Mouse (Mus musculus): ENCODE measurements at regions not wholly inside any gene's neighbourhood (a gene's known extent, or its start where the extent isn't known, plus 50 kb on each side); places are given as distances from the start of the nearest gene placed in this dataset.

DNA sequence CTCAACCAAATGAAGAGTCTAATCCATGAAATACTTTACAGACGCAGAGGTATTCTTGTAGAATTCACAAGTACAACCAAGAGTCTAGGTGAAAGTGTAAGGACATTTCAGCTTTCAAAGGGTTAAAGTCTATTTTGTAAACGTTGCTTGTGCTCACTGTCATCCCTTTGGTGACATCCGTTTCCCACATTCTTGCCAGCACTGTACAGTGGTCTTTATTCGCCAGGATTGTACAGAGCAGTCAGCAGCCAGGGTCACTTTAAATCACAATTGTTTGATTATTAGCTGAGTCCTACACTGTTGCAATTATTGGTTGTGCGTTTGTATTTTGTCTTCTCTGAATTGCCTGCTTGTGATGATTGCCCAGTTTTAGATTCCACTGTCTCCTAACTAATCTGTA is 427.3 kb upstream of the Rgma start:
- DNase-seq: no peak

DNA sequence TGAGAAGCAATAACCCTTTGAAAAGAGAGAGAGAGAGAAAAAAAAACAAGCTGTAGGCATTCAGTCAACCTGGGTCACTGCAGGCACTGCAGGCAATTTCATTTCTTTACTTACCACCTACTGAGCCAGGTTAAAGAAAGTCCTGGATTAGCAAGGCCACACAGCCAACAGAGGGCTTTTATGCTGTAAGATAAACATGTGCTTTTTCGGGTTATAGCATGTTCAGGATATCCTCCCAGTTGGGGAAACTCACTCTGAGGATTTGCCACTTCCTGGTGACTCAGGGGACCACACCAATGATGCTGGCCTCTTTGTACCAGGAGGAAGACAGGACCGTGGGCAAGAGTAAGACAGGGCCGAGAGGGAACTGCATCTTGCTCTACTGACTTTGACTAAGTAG is 426.6 kb upstream of the Rgma start:
- DNase-seq: no peak

DNA sequence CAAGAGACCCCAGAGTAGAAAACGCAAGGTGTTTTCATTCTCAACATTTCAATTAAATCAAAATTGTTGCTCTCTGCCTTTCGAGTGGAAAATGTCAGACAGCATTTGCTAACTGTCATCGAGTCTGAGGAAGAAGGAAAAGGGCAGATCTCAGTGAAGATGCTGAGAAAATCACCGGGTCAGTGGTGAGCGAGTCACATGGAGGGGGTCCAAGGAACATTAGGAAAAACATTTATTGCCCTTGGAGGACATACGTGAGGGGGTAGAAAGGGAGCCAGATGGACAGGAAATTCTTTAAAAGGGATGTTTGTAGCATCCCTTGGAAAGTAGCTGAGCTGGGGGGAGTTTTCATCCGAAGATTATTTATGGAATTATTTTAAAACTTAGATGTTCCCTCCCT is 425.4 kb upstream of the Rgma start:
- no peak for DNase-seq

DNA sequence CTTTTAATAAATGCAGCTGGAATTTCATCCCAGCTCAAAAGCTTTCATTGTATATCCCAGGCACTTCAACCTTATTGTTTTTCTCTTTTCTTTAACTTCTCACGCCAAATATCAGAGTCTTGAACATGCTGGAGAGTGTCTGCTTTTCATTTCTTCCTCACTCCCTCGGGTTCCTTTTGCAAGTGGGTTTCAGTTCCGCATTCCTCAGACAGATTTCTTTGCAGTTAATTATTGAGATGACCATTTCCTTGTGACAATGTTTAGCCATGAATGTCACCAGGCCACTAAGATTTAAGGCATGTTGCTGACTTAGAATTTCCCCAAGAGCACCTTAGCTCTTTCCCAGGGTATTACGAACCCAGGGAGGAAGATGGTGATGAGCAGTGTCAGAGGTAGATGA is 417.6 kb upstream of the Rgma start:
- no peak for DNase-seq

DNA sequence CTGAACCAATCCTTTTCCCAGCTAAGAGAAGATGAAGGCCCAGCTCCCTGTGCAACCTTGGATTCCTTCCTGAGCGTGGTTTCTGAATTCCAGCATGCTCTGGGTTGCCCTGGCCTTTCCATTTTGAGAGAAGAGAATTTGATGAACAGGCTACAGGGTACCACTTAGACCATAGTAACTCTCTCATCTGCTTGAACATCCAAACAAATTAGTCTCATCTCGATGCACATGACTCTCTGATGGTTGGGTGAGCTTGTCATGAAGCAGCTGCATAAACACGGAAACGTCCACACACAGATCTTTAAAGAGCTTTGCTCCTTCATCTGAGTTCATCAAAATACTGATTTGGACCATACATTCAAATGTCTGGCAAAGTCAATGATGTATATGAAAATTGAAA is 414.0 kb upstream of the Rgma start:
- DNase-seq: no peak

DNA sequence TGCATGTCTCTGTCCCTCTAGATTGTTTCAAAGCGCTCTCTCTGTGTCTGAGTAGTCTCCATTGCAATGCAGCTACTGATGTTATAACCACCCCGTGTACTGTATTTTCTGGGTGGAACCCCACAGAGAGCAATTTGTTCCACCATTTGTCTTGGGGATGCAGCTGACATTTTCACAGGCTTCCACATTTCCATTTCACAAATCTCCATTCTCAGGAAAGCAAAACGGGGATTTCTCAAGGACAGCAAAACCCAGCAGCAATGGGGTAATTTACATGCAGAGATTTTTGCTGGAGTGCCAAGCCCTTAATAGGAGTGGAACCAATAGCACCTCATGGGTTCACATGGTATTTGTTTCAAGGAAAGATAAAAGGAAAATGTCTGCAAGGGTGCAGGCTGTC is 412.5 kb upstream of the Rgma start:
- DNase-seq: no peak

DNA sequence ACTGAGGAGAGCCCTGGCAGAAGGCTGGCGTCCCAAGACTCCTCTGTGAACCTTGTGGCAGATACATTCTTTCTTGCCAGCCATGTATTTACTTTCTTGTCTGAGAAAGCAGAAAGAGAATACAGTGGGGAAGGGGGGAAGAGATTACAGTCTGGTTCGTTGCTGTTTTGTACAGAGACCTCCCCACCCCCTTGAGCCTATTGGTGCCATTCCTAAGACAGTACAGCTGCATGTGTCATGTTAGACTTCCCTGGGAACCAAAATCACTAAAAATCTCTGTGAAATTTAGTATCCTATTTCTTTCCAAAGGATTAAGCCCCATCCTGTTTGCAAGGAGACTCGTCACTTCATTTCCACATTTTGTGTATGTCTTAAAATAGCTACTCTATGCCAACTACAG is 411.4 kb upstream of the Rgma start:
- DNase-seq: no peak

DNA sequence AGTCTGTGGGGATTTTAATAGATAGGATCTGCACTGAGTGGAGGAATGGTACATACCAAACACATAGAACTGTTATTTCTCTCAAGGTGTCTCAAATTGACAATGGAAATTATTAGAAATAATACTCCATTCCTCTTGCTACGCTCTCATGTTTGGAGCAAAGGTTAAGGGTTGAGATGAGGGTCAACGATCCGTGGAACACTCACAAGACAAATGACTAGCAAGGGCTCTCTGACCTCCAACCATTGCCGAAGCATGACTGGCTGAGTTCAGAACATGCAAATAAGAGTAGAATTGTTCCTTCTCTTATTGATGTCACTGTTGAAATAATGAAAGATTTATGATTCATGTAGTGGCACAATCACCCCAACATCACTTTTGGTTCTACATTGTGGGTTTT is 407.1 kb upstream of the Rgma start:
- DNase-seq: no peak

DNA sequence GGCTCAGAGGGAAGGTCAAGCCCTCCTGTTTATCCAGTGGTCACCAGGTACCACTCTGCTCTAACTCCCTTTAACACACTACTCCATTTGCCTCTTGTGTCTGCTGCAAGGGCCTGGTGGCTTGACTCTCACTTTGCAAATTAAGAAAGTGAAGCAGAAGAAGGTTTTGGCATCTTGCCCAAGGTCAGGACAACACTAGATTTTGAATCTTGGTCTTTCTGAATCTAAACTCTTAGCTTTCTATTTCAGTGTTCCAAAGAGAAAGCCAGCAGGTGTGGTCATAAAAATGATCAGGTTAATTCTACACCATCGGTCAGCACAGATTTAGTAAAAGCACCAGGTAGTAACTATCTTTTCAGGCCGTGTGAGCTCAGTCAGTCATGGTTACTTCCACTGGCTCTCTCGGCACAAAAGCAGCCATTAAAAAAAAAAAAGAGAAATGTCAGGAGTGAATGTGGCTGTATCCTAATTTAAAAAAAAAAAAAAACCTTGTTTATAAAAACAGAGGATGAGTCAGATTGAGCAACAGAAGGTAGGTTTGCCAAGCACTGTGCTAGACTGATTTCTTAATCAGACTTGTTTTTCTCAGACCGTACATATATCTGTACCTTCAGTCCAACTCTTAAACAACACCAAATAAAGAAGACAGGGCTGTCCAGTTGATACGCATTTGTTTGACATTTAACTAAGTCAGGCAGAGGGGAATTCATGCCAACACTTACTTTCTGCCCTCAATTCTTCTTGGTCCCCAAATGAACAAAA is 403.6 kb upstream of the Rgma start:
- no peak for DNase-seq

DNA sequence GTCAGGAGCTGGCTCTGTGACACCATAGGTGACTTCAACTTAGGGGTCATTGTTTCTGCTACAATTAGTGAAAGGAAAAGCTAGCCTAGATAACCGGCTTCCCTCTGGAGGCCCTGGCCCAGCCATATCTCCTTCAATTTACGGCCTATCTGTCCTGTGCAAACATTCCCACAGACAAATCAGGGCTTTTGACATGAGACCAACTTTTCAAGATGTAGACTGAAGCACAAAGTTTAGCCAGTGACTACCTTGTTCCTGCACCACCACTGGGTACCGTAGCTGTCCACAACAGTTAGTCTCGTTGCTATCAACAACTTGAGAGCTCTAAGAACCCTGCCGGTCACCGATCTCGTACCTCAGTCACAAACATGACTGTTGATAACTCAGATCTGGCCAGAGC is 402.9 kb upstream of the Rgma start:
- no peak for DNase-seq

DNA sequence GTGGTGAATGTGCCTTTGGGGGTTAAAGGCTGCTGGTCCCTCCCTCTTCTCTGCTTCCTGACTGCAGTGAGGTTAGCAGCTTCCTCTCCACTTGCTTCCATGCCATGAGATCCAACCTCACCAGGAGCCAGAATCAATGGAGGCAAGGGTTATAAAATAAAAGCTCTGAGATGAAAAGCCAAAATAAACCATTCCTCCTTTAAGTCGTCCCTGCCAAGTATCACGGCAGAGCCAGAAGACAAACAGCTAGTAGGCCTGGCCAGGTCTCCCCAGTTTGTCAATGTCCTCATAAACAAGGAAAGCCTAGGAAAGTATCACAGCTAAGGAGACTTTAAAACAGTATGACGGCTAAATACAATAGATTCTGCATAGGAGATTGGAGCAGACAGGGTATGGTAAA is 401.5 kb upstream of the Rgma start:
- no peak for DNase-seq

DNA sequence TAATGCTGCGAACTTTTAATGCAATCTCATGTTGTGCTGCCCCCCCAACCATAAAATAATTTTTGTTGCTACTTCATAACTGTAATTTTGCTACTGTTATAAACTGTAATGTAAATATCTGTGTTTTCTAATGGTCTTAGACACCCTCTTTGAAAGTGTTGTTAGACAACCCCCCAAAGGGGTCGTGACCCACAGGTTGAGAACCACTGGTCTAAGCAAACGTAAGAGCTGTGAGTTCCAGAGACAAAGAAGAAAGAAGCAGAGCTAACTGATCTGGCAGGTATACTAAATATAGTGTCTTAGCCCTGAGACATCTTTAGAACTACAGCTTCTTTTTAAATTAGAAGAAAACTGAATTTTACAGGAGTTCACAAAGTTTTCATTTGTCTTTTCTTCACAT is 400.9 kb upstream of the Rgma start:
- DNase-seq: no peak

DNA sequence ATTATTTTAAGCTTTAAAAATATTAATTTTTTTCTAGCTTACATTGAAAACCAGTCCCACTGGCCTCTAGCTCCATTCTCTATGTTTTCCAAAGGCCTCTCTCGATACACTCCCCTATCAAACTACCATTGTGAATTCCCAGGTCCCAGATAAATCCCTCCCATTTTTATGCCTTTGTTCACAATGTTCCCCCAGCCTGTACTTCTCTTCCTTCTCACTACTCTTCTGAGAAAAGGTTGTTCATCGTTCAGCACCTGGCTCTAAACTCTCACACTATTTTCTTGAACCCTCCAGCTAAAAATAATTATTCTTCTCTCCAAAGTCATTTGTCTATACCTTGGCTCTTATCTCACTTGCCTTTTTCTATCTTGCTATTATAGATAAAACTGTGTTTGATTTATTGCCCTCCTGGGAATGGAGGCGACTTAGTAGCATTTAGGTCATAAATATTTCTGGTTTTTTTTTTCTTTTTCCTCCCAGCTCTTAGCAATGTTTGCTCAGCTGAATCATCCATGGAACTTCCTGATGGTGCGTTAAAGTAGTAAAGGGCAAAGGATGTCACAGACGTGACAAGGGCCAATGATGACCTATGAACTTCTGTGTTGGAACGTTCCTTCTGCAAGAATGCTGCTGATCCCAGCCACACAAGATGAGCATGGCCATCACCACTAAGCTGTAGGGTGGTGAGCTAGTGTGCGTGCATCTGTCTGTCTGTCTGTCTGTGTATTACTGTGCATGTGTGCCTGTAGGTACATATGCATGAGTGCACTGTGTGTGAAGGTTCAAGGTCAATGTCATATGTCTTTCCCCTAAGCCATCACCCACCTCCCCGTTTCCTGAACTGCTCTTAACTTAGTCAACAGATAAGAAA is 384.5 kb upstream of the Rgma start:
- DNase-seq: no peak

DNA sequence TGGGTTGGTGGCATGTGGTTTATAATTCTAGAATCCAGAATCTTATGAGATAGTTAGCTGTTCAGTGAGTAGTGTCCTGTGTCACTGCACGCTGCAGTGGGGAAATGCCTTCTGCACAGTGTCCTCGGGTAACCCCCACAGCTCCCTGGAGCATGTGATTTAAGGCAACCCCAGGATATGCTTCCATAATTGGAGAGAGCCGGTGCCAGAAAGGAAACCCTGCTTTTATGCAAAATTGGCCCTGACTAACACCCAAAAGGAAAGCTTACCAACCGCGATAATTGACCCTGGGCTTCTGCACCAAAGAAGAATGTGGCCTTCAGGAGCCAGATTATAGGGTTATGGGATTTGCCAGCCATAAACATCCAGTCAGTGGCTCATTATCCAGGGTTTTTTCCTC is 376.9 kb upstream of the Rgma start:
- DNase-seq: no peak

DNA sequence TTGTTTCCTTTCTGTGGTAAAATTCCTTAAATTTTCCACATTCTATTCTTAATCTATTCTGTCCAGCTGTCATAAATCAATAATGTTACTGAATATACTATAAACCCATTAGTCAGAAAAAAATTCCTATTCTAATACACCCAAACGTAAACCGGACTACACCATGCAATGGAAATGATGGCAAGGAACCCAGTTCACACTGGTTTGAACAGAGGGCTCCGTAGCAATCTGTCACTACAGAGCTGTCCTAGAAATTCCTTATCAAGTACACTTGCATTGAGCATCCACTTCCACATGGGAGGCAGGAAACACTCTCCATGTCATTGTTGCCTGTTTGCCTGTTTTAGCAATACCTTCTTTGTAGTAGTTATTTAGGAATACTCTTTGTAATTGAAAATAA is 356.2 kb upstream of the Rgma start:
- no peak for DNase-seq

DNA sequence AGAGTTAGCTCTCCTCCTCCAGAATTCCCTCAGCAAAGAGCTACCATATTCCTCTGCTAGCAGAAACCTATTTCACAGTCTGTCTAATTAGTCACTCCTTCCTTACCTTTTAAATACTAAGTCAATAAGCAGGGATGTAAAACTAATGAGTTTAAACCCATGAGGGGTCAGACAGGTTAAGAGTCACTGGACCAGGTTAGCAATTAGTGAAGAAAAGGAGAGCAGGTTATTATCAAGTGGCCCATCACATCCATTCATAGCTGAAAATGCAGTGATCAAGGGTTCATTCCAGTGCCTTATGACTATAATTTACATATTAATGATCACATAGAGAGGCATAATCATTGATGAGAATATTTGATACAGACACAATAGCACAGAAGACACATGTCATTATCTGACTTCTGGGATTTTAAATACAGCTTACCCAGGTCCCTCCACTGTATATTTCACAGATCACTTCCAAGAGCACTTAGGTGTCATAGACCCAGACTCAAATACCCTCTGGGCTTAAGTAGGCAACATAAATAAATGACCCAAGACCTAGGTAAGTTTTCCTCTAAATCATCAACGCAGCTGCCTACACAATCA is 355.4 kb upstream of the Rgma start:
- no peak for DNase-seq

DNA sequence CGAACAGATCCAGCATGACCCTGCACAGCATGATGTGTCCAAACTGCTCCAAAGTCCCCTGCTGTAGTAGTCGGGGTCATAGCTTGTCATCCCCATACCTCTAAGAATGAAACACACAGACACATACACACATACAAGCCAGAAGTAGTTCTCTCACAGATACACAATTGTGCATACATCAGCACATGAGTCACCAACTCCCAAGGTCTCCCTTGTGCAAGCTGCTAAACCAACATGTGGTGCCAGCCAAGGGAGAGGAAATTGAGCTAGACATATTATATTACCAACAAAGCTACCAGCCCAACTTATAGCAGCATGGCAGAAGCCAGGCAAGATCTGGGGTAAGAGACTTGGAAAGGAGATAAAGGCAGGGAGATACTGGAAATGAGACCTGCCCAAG is 353.5 kb upstream of the Rgma start:
- DNase-seq: no peak

DNA sequence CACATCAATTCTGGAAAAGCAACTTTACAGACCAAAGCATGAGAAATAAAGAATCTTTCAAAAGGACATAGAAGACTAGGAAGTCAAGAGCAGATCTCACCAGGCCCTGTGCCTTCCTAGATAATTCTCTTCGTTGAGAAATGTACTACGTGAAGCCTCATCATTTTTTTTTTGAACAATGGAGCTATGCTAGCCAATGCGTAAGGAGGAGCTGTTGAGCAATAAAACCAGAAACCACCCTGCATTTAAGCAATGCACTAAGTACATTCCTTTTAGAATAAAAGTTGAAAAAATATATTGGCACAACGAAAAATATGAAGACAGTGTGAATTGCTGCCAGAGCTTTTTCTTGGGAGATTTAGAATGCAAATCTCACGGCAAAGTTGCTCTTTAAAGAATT is 349.7 kb upstream of the Rgma start:
- no peak for DNase-seq

DNA sequence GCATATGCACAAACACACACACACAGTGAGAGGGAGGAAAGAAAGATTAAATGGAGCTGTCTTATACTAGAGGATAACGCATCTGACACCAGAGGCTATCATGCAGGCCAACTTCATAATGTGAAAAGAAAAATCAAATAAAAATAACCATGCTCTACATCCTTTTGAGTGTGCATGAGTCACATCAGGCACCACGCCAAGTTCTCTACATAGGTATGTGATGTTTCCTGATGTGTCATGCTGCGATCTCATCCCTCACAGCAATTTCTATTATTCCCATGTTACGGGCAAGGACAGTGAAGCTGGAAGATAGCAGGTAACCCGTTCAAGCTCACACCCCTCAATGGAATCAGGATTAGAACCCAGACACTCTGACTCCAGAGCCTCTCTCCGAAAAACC is 346.4 kb upstream of the Rgma start:
- DNase-seq: peak; percentile 42

DNA sequence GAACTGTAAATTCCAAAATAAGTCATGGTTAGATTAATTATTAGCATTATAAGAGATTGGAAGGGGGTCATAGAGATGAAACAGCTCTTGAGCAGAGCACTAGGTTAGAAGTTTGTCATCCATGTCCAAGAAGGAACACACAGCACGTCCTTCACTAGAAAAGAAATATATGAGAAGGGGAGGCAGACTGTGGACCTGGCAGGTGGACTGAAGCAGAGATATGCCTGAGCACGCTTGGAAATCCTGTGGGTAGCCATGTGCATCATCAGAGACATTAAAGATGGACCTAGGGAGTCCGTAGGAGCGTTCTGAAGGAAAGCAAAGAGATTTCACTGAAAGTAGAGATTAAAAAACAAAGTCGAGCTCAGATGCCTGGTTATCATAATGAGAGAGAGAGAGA is 343.9 kb upstream of the Rgma start:
- no peak for DNase-seq

DNA sequence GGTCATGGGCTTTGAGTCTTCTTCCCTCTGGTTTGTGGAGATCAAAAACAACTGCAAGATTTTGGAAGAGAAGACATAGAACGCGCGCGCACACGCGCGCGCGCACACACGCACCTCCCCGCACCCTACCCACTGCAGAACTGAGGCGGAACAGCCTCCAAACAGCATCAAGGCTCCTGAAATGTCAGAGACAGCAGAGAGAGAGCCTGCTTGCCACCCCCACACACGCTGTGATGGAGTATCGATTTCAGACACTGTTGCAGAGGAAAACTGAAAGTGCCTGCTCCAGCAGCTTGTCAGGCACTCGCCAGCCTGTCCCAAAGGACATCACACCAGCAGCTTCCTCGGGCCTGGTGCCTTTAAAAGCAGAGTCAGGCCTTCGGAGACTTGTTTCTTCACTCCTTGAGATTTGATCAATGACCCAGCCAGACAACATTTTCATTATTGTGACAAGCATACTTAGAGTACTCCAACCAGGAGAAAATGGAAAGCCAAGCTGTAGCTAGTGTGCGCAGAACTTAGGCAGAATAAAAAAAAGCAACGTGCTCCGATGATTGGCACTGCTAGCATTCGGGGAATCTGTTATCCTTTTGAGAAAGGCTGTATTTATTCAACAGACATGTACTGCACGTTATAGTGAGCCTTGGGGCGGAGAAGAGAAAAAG is 342.9 kb upstream of the Rgma start:
- peak; percentile 20 for DNase-seq

DNA sequence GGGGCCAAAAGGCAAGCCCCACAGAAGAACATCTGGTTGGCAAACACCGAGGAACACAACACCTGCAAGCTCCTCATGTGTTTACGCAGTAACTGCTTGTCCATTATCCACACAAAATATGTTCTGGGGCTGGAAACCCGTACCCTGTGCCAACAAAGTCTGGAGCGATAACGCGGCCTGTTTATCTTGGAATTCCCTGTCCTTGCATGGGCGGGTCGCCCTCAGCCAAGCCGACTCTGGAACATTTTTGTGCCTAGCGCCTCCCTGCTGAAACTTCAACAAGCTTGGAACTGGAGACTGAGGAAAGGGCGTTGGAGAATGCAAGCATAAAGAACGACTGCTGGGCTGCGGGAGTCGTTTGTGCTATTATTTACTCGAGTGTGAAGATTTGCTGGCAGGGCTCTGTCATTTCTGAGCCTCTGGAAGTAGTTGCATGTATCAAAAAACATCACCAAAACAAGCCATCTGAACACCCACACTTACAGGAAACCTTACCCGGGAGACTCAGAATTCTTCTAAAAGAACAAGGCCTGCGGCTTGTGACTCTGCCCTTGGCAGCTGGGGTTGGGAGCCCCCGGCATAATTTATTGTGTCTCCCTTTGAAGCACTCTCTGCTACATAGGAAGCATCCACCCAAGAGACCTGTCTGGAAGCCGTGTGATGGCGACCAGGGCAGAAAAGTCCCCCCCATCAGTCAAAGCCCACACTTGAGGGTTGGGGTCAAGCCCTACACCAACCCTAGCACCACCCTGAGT is 338.3 kb upstream of the Rgma start:
- DNase-seq: peak; percentile 16

DNA sequence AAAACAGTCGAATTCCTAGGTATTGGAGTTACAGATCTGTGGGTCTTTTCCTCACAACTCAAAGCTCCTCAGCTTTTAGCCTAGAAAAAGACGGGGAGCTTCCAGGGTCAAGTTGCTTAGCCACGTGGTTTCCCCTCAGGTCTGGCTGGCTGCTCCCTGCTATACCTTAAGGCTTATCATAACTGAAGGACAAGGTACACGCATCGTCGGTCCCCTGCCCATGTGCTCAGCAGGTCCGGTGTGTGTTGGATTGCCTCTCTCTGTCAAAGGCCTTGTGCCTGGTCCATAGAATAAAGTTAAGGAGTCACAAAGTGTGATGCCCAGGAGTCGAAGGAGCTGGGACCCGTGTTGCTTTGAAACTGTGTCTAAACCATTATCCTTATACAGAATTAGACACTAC is 337.7 kb upstream of the Rgma start:
- no peak for DNase-seq
